Mouse (Mus musculus) monocyte, adult 2 months (primary cell): Measurements from ENCODE around the gene Oaf.

Experiments
- DNase-seq, 2 experiments: peaks; one replicate each; pipeline ENCODE4 v3.0.0; 2022; ENCODE audit warnings: low spot score in 2 of 2, low read depth in 1 of 2

Gene Oaf

DNA sequence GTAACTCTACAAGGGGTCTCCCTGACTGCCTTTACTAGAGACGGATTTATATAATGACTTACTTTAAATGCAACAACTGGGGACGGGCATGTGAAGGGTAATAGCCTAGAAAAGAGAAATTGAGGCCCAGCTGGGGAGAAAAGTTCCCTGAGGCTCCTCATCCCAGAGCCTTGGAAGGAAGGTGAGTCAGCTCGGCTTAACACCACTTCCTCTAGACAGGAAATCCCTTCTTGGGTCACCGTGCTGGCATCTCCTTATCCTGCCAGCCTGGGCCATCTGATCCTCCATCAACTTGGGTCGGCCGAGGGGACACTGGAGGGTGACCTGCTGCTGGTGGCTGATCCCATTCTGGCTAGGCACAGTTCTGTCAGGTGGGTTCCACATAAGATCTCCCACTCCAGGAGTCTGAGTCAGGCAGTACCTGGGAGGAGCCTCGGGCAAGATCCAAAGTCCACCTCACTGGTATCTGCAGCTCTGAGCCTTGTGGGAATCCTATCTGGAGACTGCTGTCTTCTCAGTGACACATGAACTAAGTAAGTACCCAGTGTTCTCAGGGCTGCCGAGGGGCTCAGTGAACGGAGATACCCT lies 13.0 kb downstream of the Oaf start:
- DNase-seq, result no peak

DNA sequence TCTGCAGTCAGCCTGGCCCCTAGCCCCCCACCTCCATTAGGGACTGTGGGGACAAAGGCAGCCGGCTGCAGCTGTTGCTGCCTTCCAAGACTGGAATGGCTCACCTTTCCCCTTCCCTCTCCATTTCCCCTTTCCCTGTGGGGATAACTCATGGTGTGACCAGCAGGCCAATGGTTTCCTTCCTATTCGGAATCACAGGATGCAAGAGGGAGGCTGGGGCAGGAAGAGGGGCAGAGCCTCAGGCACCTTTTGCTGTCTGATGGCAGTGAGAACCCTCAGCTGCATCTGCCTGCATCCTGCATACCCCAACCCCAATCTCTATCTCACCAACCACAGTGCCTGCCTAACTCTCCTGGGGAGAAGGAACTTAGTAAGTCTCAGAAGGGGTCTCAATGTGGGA lies 14.2 kb downstream of the Oaf start:
- no peak for DNase-seq

DNA sequence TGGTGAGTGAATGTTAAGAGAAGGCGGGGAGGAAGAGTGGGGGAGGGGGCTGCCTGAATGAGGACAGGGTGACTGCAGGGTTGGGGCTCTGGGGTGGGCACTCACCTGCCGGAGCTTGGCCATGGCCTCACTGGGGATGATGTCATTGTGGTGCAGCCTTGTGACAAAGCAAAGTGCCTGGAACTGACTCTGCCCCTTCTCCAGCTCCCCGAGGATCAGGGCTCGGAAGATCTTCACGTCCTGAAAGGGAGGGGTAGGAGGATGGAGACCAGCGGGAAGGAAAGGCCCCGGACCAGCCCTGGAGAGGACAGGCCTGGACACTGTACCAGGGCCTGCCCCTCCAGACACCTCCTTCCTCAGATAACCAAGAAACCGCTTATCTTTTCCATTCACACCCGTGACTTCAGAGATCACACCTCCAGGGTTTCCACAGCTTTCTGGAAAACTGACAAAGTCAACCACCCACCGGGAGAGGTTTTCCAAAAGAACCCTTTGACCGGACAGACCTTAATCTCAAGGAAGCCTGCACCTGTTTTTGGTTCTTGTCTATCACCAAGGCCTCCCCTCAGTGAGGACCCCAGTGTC lies 14.8 kb downstream of the Oaf start:
- no peak for DNase-seq

DNA sequence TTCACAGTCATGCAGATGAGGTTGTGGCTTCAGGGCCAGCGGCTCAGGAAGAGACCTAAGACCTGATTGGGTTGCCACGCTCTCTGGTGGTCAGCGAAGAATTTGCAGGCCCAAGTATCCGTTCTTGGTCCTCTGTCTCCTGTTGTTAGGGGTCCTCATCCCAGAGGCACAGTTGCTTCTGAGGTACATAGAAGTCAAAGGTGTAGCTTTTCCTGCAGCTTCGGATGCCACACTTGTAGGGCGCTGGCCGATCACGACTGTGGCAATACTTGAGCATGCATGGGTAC lies 17.3 kb downstream of the Oaf start:
- no peak for DNase-seq

DNA sequence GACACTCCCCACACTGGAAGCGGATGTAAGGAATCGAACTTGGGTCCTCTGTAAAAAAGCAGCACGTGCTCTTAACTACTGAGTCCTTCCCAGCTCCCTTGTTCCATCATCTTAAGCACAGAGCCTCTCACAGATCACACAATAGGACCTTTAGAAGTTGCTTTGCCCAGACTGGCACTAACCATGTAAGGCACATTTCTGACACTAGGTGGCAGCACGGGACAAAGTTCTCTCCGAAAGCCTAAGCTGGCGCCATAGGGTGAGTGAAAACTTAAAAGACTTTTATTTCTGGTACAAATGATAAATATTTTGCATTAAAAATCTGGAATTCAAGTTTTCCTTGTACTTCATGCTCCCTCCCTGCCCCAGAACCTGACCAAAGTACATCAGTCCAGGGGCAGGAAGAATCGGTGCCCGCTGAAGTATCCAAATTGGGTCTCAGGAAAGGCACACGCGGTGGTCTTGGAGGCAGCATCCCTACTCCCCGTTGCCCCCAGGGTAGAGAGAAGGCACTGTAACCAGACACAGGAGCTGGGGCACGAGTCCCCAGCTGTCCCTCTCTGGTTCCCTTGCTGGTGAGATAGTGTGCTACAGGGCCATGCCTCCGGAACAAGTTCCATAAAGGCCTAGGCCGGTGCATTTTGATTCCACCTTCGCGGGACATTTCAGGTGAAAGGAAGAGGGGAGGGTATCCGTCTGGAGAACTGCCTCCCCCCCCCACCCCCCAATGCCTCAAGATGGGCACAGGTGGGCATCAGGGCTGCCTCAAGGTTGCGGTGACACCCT lies 17.9 kb downstream of the Oaf start:
- DNase-seq, result peak in 1 of 2 experiments; percentile 43

DNA sequence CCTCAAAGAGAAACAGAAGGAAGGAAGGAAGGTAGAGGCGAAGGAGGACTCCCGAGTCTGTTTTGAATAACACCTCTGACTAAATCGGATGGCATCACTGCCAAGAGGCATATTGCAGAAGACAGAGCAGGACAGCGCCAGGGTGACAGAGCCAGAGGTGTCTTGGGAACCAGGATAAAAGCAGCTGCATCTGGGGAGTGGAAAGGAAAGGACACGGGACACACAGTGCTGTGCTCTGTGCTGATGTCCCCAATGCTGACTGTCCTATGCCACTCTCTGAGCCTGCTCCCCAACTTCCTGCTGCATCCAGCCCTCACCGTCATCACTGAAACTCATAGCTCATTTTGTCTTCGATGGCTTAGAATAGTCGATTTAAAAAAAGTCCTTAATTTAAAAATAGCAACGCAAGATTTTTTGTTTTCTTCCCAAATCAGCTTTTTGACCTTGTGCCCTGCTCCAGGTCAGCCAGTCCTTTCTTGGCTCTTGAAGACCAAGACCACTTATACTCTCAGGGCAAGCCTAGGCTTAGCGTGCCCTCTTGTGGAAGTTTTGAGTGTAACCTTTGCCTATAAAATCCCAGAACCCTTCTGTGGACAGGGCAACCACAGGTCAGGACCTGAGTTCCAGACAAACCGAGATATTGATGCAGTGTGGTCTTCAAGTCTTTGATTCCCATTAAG lies 28.8 kb downstream of the Oaf start:
- no peak for DNase-seq

DNA sequence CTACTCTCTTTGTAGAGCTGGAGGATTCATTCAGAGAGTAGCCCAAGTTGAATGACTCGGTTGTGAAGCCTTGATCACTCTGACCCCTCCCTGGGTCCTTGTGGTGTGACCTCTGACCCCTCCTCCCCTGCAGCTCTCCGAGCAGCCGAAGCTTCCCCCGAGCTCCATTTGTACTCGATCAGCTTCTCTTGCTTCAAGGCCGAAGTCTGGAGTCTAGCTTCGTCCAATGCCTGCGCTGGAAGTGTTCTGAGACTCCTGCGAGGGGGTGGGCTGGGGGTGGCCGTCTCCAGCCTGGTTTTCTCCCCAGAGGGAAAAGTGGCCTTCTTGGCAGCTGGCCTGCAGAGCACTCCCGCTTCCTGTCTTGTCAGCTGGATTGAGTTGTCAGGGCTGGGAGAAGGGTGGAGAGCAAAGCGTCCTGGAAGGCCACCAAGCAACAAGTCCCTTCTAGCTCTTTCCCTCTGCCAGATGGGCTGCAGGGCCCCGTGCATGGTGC lies 29.5 kb downstream of the Oaf start, which contains the start of gene Pou2f3:
TSS of gene Pou2f3 (minus strand) at position 180 of the 493 bp plus-strand sequence.
- DNase-seq, result no peak

DNA sequence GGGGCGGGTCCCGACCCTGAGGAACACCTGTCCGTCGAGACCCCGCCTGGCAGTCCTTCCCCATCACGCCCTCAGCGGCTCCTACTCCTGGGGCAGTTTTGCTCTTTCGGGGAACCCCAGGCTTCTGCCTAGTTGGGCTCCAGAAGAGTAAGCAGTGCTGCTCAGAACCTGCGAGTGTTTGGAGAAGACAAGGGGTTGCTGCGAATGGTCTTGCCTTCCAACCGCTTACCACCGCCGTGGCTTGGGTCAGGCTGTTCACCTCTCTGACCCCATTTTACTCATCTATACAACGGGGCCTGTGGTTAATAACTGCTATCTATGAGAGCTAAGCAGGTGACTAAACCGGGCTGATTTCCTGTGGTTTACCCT lies 33.7 kb downstream of the Oaf start:
- DNase-seq, result no peak

DNA sequence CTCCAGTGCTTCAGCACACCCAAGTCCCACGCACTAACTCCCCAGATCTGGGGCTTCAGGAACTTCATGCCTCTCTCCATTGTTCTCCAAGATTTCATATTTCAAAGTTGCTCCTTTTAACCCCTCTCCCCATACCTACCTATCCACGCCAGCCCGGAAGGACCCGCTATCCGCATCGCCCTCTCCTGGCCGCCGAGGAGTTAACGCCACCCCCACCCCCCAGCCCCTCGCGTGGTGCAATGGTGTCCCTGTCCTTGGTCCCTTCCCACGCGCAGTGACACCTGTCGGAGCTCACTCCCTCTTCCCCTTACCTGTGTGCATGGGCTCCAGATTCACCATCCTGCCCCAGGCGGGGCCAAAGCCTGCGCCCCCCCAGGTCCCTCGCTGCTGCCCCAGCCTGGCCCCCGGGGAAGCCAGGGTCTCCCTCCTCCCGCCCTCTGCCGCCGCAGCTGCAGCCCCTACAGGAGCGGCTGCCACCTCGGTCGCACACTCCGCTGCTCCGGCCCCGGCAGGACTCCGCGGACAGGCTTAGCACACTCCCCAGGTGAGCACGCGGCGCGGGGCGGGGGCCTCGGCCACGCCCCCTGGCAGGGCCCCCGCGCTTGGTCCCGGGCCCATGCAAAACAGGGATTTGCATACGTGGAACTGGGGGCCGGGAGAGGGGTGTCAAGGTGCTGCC lies 34.2 kb downstream of the Oaf start:
- no peak for DNase-seq

DNA sequence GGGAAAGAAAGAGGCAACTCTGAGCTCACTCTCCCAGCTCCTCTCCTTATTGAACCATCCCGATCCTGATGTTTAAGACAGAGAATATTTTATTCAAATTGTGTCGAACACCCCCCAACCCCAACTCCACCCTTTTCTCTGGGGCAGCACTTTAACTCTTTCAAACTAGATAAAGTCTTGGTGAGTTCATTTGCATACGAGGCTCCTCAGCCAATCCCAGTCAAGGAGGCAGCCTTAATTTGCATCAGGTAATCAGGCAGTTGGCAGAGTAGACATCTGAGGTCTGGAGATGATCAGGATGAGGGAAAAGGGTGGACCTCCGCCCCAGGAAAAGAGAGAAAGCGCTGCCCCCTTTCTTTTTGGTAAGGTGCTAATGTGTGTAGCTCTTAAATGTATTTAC lies 39.5 kb downstream of the Oaf start:
- DNase-seq, result no peak

DNA sequence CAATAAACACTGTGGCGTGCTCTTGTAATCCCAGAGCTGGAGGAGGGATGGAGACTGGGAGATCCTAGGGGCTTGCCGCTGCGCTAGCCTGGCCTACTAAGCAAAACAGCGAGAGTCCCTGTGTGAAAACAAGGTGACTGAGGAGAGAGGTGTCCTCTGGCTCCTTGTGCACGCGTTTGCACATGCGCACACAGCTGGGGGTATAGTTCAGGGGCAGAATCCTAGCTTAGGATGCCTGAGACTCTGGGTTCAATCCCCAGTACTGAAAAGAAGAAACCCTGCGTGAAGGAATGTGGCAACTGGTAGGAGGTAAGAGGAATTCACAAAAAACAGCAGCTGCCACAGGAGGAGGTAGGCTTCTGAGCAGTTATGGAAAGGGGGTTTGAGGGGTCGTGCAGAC lies 45.7 kb downstream of the Oaf start:
- DNase-seq, result no peak

DNA sequence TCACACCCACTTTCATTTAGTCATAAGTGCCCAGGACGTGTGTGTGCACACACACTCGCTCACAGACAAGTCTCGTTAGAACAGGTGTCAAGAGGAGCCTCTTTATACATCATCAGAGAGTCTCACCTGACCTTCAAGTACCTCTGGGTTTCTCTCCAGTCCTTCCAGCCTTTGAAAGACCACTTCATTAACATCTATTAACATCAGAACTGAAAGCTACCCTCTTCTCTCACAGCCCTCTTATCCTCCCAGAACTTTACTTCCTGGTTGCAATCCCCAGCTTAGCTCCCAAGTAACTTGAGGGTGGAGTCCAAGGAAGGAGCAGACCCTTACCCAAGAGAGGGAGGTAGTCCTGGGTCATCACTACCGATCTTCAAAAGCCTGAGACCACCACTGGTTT lies 48.1 kb downstream of the Oaf start:
- no peak for DNase-seq

DNA sequence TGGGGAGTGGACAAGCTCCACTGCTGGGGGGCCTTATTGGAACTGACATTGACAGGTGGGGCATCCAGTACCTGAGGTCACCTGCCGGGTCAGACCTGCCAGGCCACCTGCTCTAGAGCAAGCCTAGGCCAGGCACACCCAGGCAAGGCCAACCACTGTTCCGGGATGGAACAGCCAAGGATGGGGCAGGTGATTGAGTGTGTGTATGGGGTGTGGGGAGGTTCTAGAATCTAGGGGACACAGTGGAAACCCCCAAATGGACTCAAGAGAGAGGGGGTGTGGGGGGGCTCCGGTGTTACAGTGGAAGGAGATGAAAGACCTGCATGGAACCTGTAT lies 50.7 kb downstream of the Oaf start:
- no peak for DNase-seq

DNA sequence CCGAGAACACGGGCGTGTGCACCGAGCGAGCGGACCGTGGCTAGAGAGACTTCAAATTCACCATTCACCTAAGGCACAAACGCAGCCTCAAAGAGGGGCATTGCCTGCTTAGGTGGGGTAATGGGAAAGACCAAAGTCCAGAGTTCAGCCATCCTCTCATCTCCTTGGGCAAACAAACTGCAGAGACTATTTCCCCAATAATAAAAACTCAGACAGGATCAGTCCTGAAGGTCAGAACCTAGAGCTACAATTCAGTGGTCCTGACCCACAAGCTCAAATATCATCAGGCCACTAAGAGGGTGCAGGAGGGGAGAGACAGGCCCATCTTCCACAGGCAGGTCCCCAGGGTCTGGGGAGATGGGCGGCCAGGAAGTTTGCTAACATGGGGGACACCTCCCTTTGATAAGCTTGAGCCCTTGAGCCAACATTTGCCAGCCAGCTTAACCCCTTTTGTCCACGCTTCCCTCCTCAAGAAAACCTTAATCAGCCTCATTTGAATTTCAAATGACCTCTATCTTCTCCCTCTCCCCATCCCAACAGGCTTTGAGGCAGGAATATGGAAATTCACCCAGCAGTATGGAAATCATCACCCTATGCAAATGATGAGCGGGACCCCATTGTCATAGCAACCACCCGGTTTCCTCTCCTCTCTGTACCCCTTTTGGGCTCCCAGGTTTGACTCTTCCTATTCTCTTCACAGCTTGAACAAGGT lies 51.2 kb downstream of the Oaf start:
- DNase-seq, result no peak

DNA sequence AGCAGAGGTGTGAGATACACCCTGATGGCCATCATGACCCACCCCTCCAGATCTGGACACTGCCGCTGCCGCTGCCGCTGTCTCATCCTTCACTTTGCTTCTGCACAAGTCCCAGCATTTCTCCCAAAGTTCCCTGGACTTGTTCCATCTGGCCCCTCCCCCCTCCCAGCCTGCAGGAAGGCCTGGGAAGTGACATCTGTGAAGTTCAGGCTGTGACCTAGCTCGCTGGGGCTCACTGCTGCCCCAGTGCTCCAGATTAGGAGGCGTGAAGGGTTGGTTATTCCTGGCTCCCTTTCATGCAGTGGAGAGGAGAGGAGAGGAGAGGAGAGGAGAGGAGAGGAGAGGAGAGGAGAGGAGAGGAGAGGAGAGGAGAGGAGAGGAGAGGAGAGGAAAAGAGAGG lies 60.1 kb downstream of the Oaf start:
- DNase-seq, result no peak

DNA sequence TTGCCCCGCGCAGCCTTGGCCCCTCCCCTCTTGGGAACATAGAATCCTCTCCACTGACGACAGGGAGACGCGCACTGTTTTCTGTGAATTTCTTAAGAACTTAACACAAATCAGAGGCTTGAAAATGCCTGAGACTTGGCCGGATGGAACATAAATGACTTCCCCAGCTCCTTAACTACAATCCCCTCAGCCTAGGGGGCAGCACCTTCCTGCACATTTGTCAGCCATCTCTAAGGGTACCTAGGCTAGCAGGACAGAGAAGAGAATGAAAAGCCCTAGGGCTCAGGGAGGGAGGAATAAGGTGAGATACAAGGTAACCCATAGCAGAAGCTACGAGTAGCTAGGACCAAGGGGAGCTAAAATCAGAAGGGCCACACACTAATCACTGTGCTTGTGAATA lies 61.5 kb downstream of the Oaf start:
- no peak for DNase-seq
